Mouse (Mus musculus) liver, embryonic 14 days (tissue): ENCODE data around the gene Lgi2. TPM values are rescaled to one million over a fixed set of nuclear protein-coding genes. Genes with fewer than 3 reads are reported as not detected.

ENCODE experiments used
- polyA plus RNA-seq: library from polyadenylated mRNA; depleted of rRNA; stranded (reverse); fragments of >200 nt; gene quantifications from 2 replicates; pipeline ENCODE4 v1.2.3, GENCODE M21; 2012; rRNA removed

Lgi2 gene
- polyA plus RNA-seq, result 0.32 and 0.43 TPM in 2 replicates

DNA sequence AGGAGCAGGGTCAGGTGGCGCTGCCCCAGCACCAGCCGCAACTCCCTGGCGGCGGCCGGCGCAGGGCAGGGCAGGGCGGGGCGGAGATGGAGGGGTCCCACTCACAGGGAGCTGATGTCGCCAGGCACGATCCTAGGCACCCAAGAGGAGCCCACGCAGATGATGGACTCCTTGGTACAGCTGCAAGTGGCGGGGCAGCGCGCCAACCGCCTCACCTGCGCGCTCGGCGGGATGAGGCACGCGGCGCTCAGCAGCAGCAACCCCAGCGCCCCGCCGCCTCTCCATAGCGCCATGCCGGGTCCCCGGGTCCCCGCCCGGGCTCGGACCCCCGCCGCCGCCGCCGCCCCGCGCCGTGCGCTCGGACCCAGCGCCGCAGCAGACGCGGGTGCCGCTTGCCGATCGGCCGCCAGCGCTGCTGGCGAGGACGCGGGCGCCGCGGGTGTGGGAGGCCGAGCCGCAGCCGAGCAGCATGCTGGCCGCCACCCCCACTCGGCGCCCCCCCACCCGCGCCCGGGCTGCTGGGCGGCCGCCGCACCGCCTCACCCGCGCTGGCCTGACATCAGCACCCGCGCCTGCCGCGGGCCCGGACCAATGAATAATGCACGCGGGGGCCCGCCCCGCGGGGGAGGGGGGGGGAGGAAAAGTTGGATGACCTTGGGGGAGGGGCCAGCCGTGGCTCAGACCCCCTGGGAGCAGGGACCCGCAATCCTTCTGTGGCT, at the start of gene Lgi2:
Gene Lgi2 (minus strand): TSS at position 650 of the 719 bp plus-strand sequence.

Other genes starting within 250 kb of the Lgi2 start
- gene Sod3, start 202.7 kb downstream of the Lgi2 start, polyA plus RNA-seq, result 2.2 and 2.8 TPM in 2 replicates
- 0.36 and 0.45 TPM in 2 replicates for gene Ccdc149, start 94.9 kb downstream of the Lgi2 start, polyA plus RNA-seq
- 5.8 and 7.1 TPM in 2 replicates for gene Sepsecs, start 103.2 kb upstream of the Lgi2 start, polyA plus RNA-seq
- 10.4 and 11.0 TPM in 2 replicates for gene Pi4k2b, start 175.1 kb upstream of the Lgi2 start, polyA plus RNA-seq
- 6.3 and 6.8 TPM in 2 replicates for gene Zcchc4, start 208.9 kb upstream of the Lgi2 start, polyA plus RNA-seq